Mouse (Mus musculus) liver, embryonic 11.5 days (tissue): Measurements from ENCODE around the gene Ntm. TPM values are rescaled to one million over a fixed set of nuclear protein-coding genes. Genes with fewer than 3 reads are reported as not detected.

Experiments used
- ATAC-seq: fragments of 200-750 bp; cut with Nextera tagmentation; replicated peaks from 2 replicates; pipeline ENCODE4 v1.8.0; 2017; ENCODE audit warnings: moderate number of reproducible peaks, mild to moderate bottlenecking, moderate TSS enrichment, moderate library complexity; ENCODE audit not compliant: low FRiP score
- DNase-seq: peaks from one replicate; pipeline ENCODE4 v3.0.0-alpha.2; 2017; ENCODE audit warnings: low spot score
- H3K27ac ChIP-seq: fragments of 300-500 bp; sonication (generic); 2 replicates; pipeline ENCODE4 v1.5.1; 2014; ENCODE audit warnings: mild to moderate bottlenecking, low read depth, low read length, control low read depth
- H3K27me3 ChIP-seq: fragments of 300-500 bp; sonication (generic); replicated peaks from 2 replicates; pipeline ENCODE4 v1.6.1; 2014; ENCODE audit warnings: low read length, mixed read lengths; ENCODE audit not compliant: control insufficient read depth, insufficient read depth
- H3K36me3 ChIP-seq: fragments of 300-500 bp; sonication (generic); 2 replicates; pipeline ENCODE4 v1.6.1; 2014; ENCODE audit warnings: mild to moderate bottlenecking, low read length, moderate library complexity, mixed read lengths; ENCODE audit not compliant: control insufficient read depth, insufficient read depth
- H3K4me1 ChIP-seq: fragments of 300-500 bp; sonication (generic); replicated peaks from 2 replicates; pipeline ENCODE4 v1.6.1; 2014; ENCODE audit warnings: low read length, mixed read lengths; ENCODE audit not compliant: control insufficient read depth, insufficient read depth
- H3K4me2 ChIP-seq: fragments of 300-500 bp; sonication (generic); 2 replicates; pipeline ENCODE4 v1.6.1; 2014; ENCODE audit warnings: mild to moderate bottlenecking, control low read depth, moderate library complexity
- H3K4me3 ChIP-seq: fragments of 300-500 bp; sonication (generic); 2 replicates; pipeline ENCODE4 v1.5.1; 2014; ENCODE audit warnings: low read depth, low read length, control low read depth
- H3K9ac ChIP-seq: fragments of 300-500 bp; sonication (generic); 2 replicates; pipeline ENCODE4 v1.6.1; 2014; ENCODE audit warnings: low read depth, low read length, control low read depth
- H3K9me3 ChIP-seq: fragments of 300-500 bp; sonication (generic); 2 replicates; pipeline ENCODE4 v1.6.1; 2016; ENCODE audit warnings: low read length, inconsistent platforms, mixed read lengths; ENCODE audit not compliant: control insufficient read depth
- WGBS: fragments of 180-500 bp; shearing (Covaris S2); extraction: QIAGEN DNeasy Blood & Tissue Kit; methylation state at CpG from one replicate; pipeline ENCODE4 v1.1.7; 2014; 5-methylcytosine and 5-hydroxymethylcytosine counted together
- polyA plus RNA-seq: library from polyadenylated mRNA; unstranded; fragments of >200 nt; fragmentation: Nextera tagmentation; extraction: Ambion mirVana; gene quantifications from 2 replicates; pipeline ENCODE4 v1.2.1, GENCODE M21; 2014

Gene Ntm
- polyA plus RNA-seq, 1 experiment from 2014 or later, result 4.4 TPM

DNA sequence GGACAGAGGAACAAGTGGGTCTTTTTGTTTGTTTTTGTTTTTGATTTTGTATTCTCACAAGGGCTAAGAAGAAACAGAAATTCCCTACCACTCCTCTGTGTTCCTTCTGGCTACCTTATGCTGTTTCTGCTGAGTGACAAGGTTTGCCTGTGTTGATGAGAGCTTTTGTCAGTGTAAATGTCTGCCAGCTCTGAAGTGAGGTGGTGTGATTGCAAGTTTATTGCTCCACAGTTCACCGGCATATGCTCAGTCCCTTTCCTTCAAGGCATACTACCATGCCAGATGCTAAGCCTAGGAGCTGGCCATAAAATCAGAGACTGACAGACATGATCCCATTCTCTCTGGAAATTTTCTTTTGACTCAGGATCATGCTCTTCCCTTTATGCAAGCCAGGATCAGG, 993.5 kb downstream of the Ntm start:
- ATAC-seq (no peak), DNase-seq (no peak)
- H3K4me1 ChIP-seq, result no peaks in the 10 kb centered on the region
- H3K4me2 ChIP-seq, result no peak overlapping the region
- H3K4me3 ChIP-seq, result no peak overlapping the region
- H3K27me3 ChIP-seq, result no peaks in the 10 kb centered on the region
- 71% methylated on average over 1 of the region's 1 CpGs for WGBS
- H3K9ac ChIP-seq, result no peak overlapping the region
- H3K9me3 ChIP-seq, result no peaks in the 10 kb centered on the region
- H3K27ac ChIP-seq, result no peak overlapping the region
- no peaks in the 10 kb centered on the region for H3K36me3 ChIP-seq
